Mouse (Mus musculus) heart, embryonic 13.5 days (tissue): ENCODE measurements around the gene Gm20390. TPM values are rescaled to one million over a fixed set of nuclear protein-coding genes. Genes with fewer than 3 reads are reported as not detected.

Experiments
- ATAC-seq: fragments of 200-750 bp; cut with Nextera tagmentation; 2 replicates; pipeline ENCODE4 v1.8.0; 2017; ENCODE audit warnings: moderate TSS enrichment; ENCODE audit not compliant: insufficient number of reproducible peaks, low FRiP score, low TSS enrichment; ENCODE audit errors: extremely low read depth
- H3K27ac ChIP-seq: fragments of 300-500 bp; sonication (generic); replicated peaks from 2 replicates; pipeline ENCODE4 v1.5.1; 2015; ENCODE audit warnings: moderate library complexity, mild to moderate bottlenecking, inconsistent platforms
- H3K27me3 ChIP-seq: fragments of 300-500 bp; sonication (generic); replicated peaks from 2 replicates; pipeline ENCODE4 v1.6.1; 2015; ENCODE audit warnings: mild to moderate bottlenecking, inconsistent platforms
- H3K36me3 ChIP-seq: fragments of 300-500 bp; sonication (generic); 2 replicates; pipeline ENCODE4 v1.6.1; 2015; ENCODE audit warnings: mild to moderate bottlenecking, inconsistent platforms
- H3K4me1 ChIP-seq: fragments of 300-500 bp; sonication (generic); 2 replicates; pipeline ENCODE4 v1.6.1; 2015; ENCODE audit warnings: inconsistent platforms
- H3K4me2 ChIP-seq: fragments of 300-500 bp; sonication (generic); 2 replicates; pipeline ENCODE4 v1.6.1; 2015; ENCODE audit warnings: inconsistent platforms, mild to moderate bottlenecking, moderate library complexity
- H3K4me3 ChIP-seq: fragments of 300-500 bp; sonication (generic); 2 replicates; pipeline ENCODE4 v1.5.1; 2015; ENCODE audit warnings: moderate library complexity, mild to moderate bottlenecking, inconsistent platforms
- H3K9ac ChIP-seq: fragments of 300-500 bp; sonication (generic); 2 replicates; pipeline ENCODE4 v1.6.1; 2015; ENCODE audit warnings: inconsistent platforms, mild to moderate bottlenecking, moderate library complexity
- H3K9me3 ChIP-seq: fragments of 300-500 bp; sonication (generic); 2 replicates; pipeline ENCODE4 v1.6.1; 2016; ENCODE audit warnings: inconsistent platforms
- WGBS: fragments of 180-500 bp; shearing (Covaris S2); methylation state at CpG from one replicate; pipeline ENCODE4 v1.1.7; 2015; ENCODE audit warnings: mixed read lengths; 5-methylcytosine and 5-hydroxymethylcytosine counted together
- polyA plus RNA-seq: library from polyadenylated mRNA; unstranded; fragments of >200 nt; fragmentation: Nextera tagmentation; extraction: Ambion mirVana; gene quantifications from 2 replicates; pipeline ENCODE4 v1.2.1, GENCODE M21; 2015

The Gm20390 gene
- polyA plus RNA-seq, result 303 and 315 TPM in 2 replicates

GRCm38 (mm10) chr11:93968005-93968847 is at the start of gene Gm20390, which contains the start of gene Nme1:
Gene Gm20390 (minus strand): TSS chr11:93968293.
Gene Nme1 (minus strand): TSS chr11:93968521.
- Histone ChIP-seq H3K4me1 (peaks cover 21% of the 10 kb centered on the region), H3K36me3 (peaks cover 31% of the 10 kb centered on the region), H3K4me3 (peak within 1 kb of the TSS; percentile 72), H3K9me3 (no peaks in the 10 kb centered on the region), H3K27me3 (no peaks in the 10 kb centered on the region), H3K9ac (peak within 1 kb of the TSS; percentile 83), H3K27ac (peak within 1 kb of the TSS; percentile 80), H3K4me2 (peak within 1 kb of the TSS; percentile 89)
- ATAC-seq, result peak; percentile 89
- WGBS, result under 1% methylated on average over 40 of the region's 40 CpGs

- Histone ChIP-seq H3K27me3 (no peaks in the 10 kb centered on the region), H3K9ac (no peak overlapping the region), H3K4me1 (peaks cover 13% of the 10 kb centered on the region), H3K27ac (no peak overlapping the region), H3K4me2 (no peak overlapping the region), H3K4me3 (no peak overlapping the region), H3K36me3 (peaks cover 8% of the 10 kb centered on the region; the same call in 1 of the 2 replicates), H3K9me3 (no peaks in the 10 kb centered on the region)
- 90% methylated on average over 2 of the region's 2 CpGs for WGBS
- ATAC-seq, result no peak
These were observed 35.3 kb upstream of the Gm20390 start for GRCm38 (mm10) chr11:94003346-94003745.

GRCm38 (mm10) chr11:93999276-93999675 is 31.2 kb upstream of the Gm20390 start:
- Histone ChIP-seq H3K36me3 (peaks cover 8% of the 10 kb centered on the region; the same call in 1 of the 2 replicates), H3K4me3 (no peak overlapping the region), H3K27me3 (no peaks in the 10 kb centered on the region), H3K9me3 (no peaks in the 10 kb centered on the region), H3K4me1 (peaks cover 35% of the 10 kb centered on the region), H3K4me2 (no peak overlapping the region), H3K27ac (no peak overlapping the region), H3K9ac (no peak overlapping the region)
- ATAC-seq, result no peak

- Histone ChIP-seq H3K4me3 (peak overlapping the region; percentile 92), H3K9ac (peak overlapping the region; percentile 96), H3K9me3 (no peaks in the 10 kb centered on the region), H3K36me3 (0 out of 2 replicates have a peak, but pooled peaks cover 3% of the 10 kb centered on the region), H3K4me2 (peak overlapping the region; percentile 89), H3K27me3 (no peaks in the 10 kb centered on the region), H3K27ac (peak overlapping the region; percentile 100), H3K4me1 (peaks cover 39% of the 10 kb centered on the region)
- no peak for ATAC-seq
- 30% methylated on average over 13 of the region's 13 CpGs for WGBS
These were observed 29.2 kb upstream of the Gm20390 start for GRCm38 (mm10) chr11:93997141-93997775.

GRCm38 (mm10) chr11:93996306-93997140 is 28.4 kb upstream of the Gm20390 start:
- peak overlapping the region; percentile 100 for H3K27ac ChIP-seq
- peak overlapping the region; percentile 92 for H3K4me3 ChIP-seq
- H3K4me1 ChIP-seq, result peaks cover 39% of the 10 kb centered on the region
- under 1% methylated on average over 58 of the region's 58 CpGs for WGBS
- H3K27me3 ChIP-seq, result no peaks in the 10 kb centered on the region
- peak; percentile 6; the same call in 1 of the 2 replicates for ATAC-seq
- 0 out of 2 replicates have a peak, but pooled peaks cover 3% of the 10 kb centered on the region for H3K36me3 ChIP-seq
- H3K4me2 ChIP-seq, result peak overlapping the region; percentile 89
- H3K9me3 ChIP-seq, result no peaks in the 10 kb centered on the region
- peak overlapping the region; percentile 96 for H3K9ac ChIP-seq

- Histone ChIP-seq H3K4me3 (peak within 1 kb of the TSS; percentile 92), H3K36me3 (0 out of 2 replicates have a peak, but pooled peaks cover 3% of the 10 kb centered on the region), H3K9me3 (no peaks in the 10 kb centered on the region), H3K27ac (peak within 1 kb of the TSS; percentile 100), H3K4me1 (peaks cover 39% of the 10 kb centered on the region), H3K9ac (peak within 1 kb of the TSS; percentile 96), H3K4me2 (peak within 1 kb of the TSS; percentile 89), H3K27me3 (no peaks in the 10 kb centered on the region)
- WGBS, result 0% methylated on average over 67 of the region's 70 CpGs
- ATAC-seq, result peak; percentile 90
These were observed 27.7 kb upstream of the Gm20390 start, which contains the start of gene Spag9 for GRCm38 (mm10) chr11:93995720-93996305. Gene Spag9 (plus strand): TSS chr11:93996091.

GRCm38 (mm10) chr11:93995111-93995719 is 27.1 kb upstream of the Gm20390 start:
- peak overlapping the region; percentile 88 for H3K9ac ChIP-seq
- H3K4me3 ChIP-seq, result peak overlapping the region; percentile 92
- H3K36me3 ChIP-seq, result 0 out of 2 replicates have a peak, but pooled peaks cover 3% of the 10 kb centered on the region
- WGBS, result 4% methylated on average over 15 of the region's 15 CpGs
- H3K4me2 ChIP-seq, result peak overlapping the region; percentile 89
- peak; percentile 53 for ATAC-seq
- H3K27ac ChIP-seq, result peak overlapping the region; percentile 100
- no peaks in the 10 kb centered on the region for H3K9me3 ChIP-seq
- no peaks in the 10 kb centered on the region for H3K27me3 ChIP-seq
- H3K4me1 ChIP-seq, result peaks cover 39% of the 10 kb centered on the region

- Histone ChIP-seq H3K9ac (peak overlapping the region; percentile 88), H3K27ac (peak overlapping the region; percentile 100), H3K4me1 (peaks cover 40% of the 10 kb centered on the region), H3K27me3 (no peaks in the 10 kb centered on the region), H3K4me3 (peak overlapping the region; percentile 92), H3K4me2 (peak overlapping the region; percentile 89), H3K9me3 (no peaks in the 10 kb centered on the region), H3K36me3 (0 out of 2 replicates have a peak, but pooled peaks cover 3% of the 10 kb centered on the region)
- WGBS, result 44% methylated on average over 5 of the region's 5 CpGs
- no peak for ATAC-seq
These were observed 26.4 kb upstream of the Gm20390 start for GRCm38 (mm10) chr11:93994531-93994930.

GRCm38 (mm10) chr11:93988328-93989062 is 20.4 kb upstream of the Gm20390 start:
- Histone ChIP-seq H3K9me3 (no peaks in the 10 kb centered on the region), H3K4me3 (no peak overlapping the region), H3K27ac (peak overlapping the region; percentile 96), H3K4me1 (peaks cover 31% of the 10 kb centered on the region), H3K27me3 (no peaks in the 10 kb centered on the region), H3K36me3 (no peaks in the 10 kb centered on the region), H3K9ac (peak overlapping the region; percentile 5), H3K4me2 (peak overlapping the region; percentile 48)
- WGBS, result 42% methylated on average over 12 of the region's 12 CpGs
- peak; percentile 37; the same call in 1 of the 2 replicates for ATAC-seq
